8 mouse cellular contexts compared by ENCODE assay signal in the genomic region with DNA sequence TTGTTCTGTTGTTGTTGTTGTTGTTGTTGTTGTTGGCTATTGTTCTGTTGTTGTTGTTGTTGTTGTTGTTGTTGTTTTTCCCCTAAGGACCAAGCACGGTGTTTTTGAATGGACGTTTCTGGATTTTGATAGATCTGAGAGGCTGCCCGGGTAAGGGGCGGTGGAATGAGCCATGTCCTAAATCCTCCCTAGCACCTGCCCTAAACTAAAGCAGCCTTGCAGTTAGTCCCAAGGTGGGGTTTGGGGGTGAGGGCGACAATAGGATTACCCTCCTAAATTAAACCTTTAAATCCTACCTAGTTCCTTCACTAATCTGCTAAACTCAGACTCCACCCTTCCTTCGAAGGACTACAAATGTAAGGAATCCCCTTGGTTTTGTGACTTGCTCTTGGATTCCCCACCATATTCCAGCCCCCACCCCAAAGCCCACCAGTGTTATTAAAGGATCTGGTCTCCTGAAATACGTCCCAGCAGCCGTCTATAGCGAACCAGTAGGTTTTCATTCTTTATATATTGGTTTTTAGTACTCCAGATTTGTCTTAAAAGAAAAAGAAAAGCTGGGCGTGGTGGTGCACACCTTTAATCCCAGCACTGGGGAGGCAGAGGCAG. TPM values are rescaled to one million over a fixed set of nuclear protein-coding genes. Genes with fewer than 3 reads are reported as not detected.
DNase-seq lines count a peak whose midpoint lies in the region; ATAC-seq and TF ChIP-seq lines count a peak whose summit lies in the region.

No protein-coding gene starts in this region.

- H3K36me3 ChIP-seq in lung, embryonic 15.5 days: peaks cover 4% of the 10 kb centered on the region
- no peaks in the 10 kb centered on the region for H3K36me3 ChIP-seq in heart, postnatal 0 days (replicated peaks; ENCODE audit: control insufficient read depth, insufficient read depth, low read length)

- no peak for TF ChIP-seq CTCF in cerebellum, adult 2 months (IDR thresholded peaks at IDR 0.05; ENCODE audit: borderline replicate concordance, insufficient read depth, low read depth, low read length)
- TF ChIP-seq CTCF in heart, postnatal 0 days (IDR thresholded peaks at IDR 0.05; ENCODE audit: low read depth): no peak

- peak overlapping the region; percentile 72 for H3K27ac ChIP-seq in lung, embryonic 15.5 days
- peak overlapping the region; percentile 56 for H3K27ac ChIP-seq in cerebellum, adult 2 months (ENCODE audit: insufficient read depth, low read length)
- H3K27ac ChIP-seq in heart, postnatal 0 days (ENCODE audit: low read depth): peak overlapping the region; percentile 89

- ATAC-seq in lung, embryonic 15.5 days (ENCODE audit: borderline replicate concordance, extremely low read depth, low FRiP score, low TSS enrichment): peak; percentile 61; the same call in 1 of the 2 replicates
- peak; percentile 43; the same call in 1 of the 2 replicates for ATAC-seq in heart, postnatal 0 days (ENCODE audit: insufficient read depth, low read depth)

- TF ChIP-seq POLR2A in cerebellum, adult 2 months (IDR thresholded peaks at IDR 0.05; ENCODE audit: borderline replicate concordance, insufficient read depth, low read length): no peak

- H3K4me3 ChIP-seq in lung, embryonic 15.5 days: peak overlapping the region; percentile 79
- peak overlapping the region; percentile 91 for H3K4me3 ChIP-seq in cerebellum, adult 2 months (replicated peaks; ENCODE audit: insufficient read depth, low read depth, low read length)
- H3K4me3 ChIP-seq in heart, postnatal 0 days (ENCODE audit: low read depth, low read length): peak overlapping the region; percentile 74

- H3K4me2 ChIP-seq in lung, embryonic 15.5 days: peak overlapping the region; percentile 63
- peak overlapping the region; percentile 87 for H3K4me2 ChIP-seq in heart, postnatal 0 days (ENCODE audit: low read depth, low read length)

- peaks cover 10% of the 10 kb centered on the region for H3K4me1 ChIP-seq in lung, embryonic 15.5 days
- no peaks in the 10 kb centered on the region for H3K4me1 ChIP-seq in cerebellum, adult 2 months (ENCODE audit: control insufficient read depth, insufficient read depth, low read length)
- peaks cover 12% of the 10 kb centered on the region for H3K4me1 ChIP-seq in heart, postnatal 0 days (ENCODE audit: control insufficient read depth, insufficient read depth)

- peak overlapping the region; percentile 85 for H3K9ac ChIP-seq in lung, embryonic 15.5 days
- H3K9ac ChIP-seq in heart, postnatal 0 days (replicated peaks; ENCODE audit: low read depth, low read length): peak overlapping the region; percentile 85

- no peak for TF ChIP-seq EP300 in heart, postnatal 0 days (IDR thresholded peaks at IDR 0.05; ENCODE audit: low read depth)

- no peaks in the 10 kb centered on the region for H3K9me3 ChIP-seq in lung, embryonic 15.5 days
- no peaks in the 10 kb centered on the region for H3K9me3 ChIP-seq in heart, postnatal 0 days (replicated peaks; ENCODE audit: control insufficient read depth, low read length)

- DNase-seq in lung, postnatal 4 days: no peak
- DNase-seq in cerebellum, adult 2 months: peak in 1 of 2 experiments; percentile 34
- DNase-seq in heart, postnatal 0 days (ENCODE audit: low spot score): peak; percentile 8
- peak; percentile 4 for DNase-seq in lung, postnatal 10 days
- no peak for DNase-seq in right cerebral cortex, postnatal 10 days (ENCODE audit: low spot score in 2 of 2)
- no peak for DNase-seq in right cerebral cortex, adult 2 months (ENCODE audit: low spot score in 2 of 2)
- no peak for DNase-seq in retina, postnatal 1 day

- WGBS in lung, embryonic 15.5 days: 32% methylated on average over 10 of the region's 10 CpGs
- WGBS in cerebellum, adult 2 months: 34% methylated on average over 10 of the region's 10 CpGs
- WGBS in heart, postnatal 0 days: 33% methylated on average over 10 of the region's 10 CpGs

- H3K27me3 ChIP-seq in lung, embryonic 15.5 days: no peaks in the 10 kb centered on the region
- H3K27me3 ChIP-seq in cerebellum, adult 2 months (ENCODE audit: control insufficient read depth, insufficient read depth, low read length): no peaks in the 10 kb centered on the region
- no peaks in the 10 kb centered on the region for H3K27me3 ChIP-seq in heart, postnatal 0 days (ENCODE audit: control insufficient read depth, insufficient read depth, low read length)

RNA-seq across cellular contexts. Expression of gene Rrp15, which starts 0.6 kb away (rescaled TPM):
- 62.3 and 63.5 TPM in 2 replicates for polyA plus RNA-seq in lung, embryonic 15.5 days (2015; fragmentation: Nextera tagmentation; extraction: Ambion mirVana)
- 10.7 and 12.2 TPM in 2 replicates for polyA plus RNA-seq in cerebellum, adult 2 months (2012; rRNA removed)
- total RNA-seq in heart, postnatal 0 days (2014; rRNA removed; ENCODE audit: low replicate concordance): 1.6 and 4.7 TPM in 2 replicates
- 19.2 and 21.8 TPM in 2 replicates for polyA plus RNA-seq in heart, postnatal 0 days (2015; fragmentation: Nextera tagmentation; extraction: Ambion mirVana)

RNA-seq across cellular contexts. Expression of gene Tgfb2, which starts 44.0 kb away (rescaled TPM):
- polyA plus RNA-seq in lung, embryonic 15.5 days (2015; fragmentation: Nextera tagmentation; extraction: Ambion mirVana): 83.8 and 89.9 TPM in 2 replicates
- polyA plus RNA-seq in cerebellum, adult 2 months (2012; rRNA removed): 3.8 and 4.0 TPM in 2 replicates
- 14.8 and 17.7 TPM in 2 replicates for total RNA-seq in heart, postnatal 0 days (2014; rRNA removed; ENCODE audit: low replicate concordance)
- 19.9 and 21.0 TPM in 2 replicates for polyA plus RNA-seq in heart, postnatal 0 days (2015; fragmentation: Nextera tagmentation; extraction: Ambion mirVana)

Comparison
In these comparisons a context has a peak if more than half of its experiments do, and no peak if none do; other contexts are left out.
1. DNase-seq: peak in heart, postnatal 0 days (single experiment) and lung, postnatal 10 days (single experiment); none in lung, postnatal 4 days (0 of 2), right cerebral cortex, postnatal 10 days (0 of 2), right cerebral cortex, adult 2 months (0 of 2) and retina, postnatal 1 day (single experiment).
2. Peak in every context shown above with its lines, with median percentiles within 50 percentile points of each other: H3K27ac ChIP-seq and H3K4me3 ChIP-seq.